Mouse (Mus musculus): Measurements from ENCODE around the gene Ddx11.

Gene Ddx11

DNA sequence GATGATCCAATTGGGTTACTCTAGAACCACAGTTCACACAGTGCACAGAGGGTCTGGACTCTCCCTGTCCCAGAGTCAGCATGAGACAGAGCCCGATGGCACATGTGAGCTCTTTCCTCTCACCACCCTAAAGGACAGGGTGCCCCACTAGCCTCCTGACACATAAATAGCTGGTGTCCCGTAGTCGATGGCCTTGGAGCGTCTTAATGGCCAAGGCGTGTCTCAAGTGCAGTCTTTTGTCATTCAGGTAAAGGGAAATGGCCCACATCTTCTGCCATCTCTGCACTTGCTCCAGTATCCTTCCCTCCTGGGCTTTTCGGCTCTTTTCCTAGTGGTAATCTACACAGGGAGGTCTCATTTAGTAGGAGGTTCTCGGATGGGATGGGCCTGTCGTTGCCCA, 67.3 kb downstream of the Ddx11 start:
- H3K4me1 ChIP-seq (replicated peaks; ENCODE audit: low read depth, low read length), result peaks cover 15% of the 10 kb centered on the region
- no peaks in the 10 kb centered on the region for H3K9me3 ChIP-seq (ENCODE audit: low read length)
- H3K27me3 ChIP-seq (ENCODE audit: insufficient read depth, low read length), result no peaks in the 10 kb centered on the region
- no peaks in the 10 kb centered on the region for H3K36me3 ChIP-seq (ENCODE audit: insufficient read depth, low read length)
- no peak overlapping the region for H3K4me3 ChIP-seq (replicated peaks; ENCODE audit: low read length)
- TF ChIP-seq NANOG (IDR thresholded peaks at IDR 0.05; ENCODE audit: borderline replicate concordance, low read length) (peak; percentile 55; the same call in 1 of the 2 replicates), CTCF (conservative IDR thresholded peaks at IDR 0.05; ENCODE audit: low read length) (no peak)

DNA sequence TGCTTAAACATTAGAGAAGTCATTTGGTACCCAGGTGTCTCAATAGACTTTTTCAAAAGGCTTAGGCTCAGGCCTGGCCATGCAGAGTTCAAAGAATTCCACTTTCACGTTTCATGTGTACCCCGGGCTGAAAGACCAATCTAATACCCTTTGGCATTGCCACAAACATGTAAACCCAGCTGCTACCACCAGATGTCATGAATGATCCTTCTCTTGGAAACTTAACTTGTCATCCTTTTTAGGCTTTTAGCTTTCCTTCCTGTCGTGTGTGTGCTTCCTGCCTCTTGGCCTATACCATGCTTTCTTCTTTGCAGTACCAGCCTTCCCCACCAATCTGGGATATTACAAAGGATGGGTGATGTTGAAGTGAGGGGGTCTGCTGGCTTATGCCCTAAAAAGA, 73.7 kb downstream of the Ddx11 start:
- H3K9me3 ChIP-seq (ENCODE audit: low read length), result no peaks in the 10 kb centered on the region
- H3K36me3 ChIP-seq (ENCODE audit: insufficient read depth, low read length), result no peaks in the 10 kb centered on the region
- H3K27me3 ChIP-seq (ENCODE audit: insufficient read depth, low read length), result no peaks in the 10 kb centered on the region; the same call in none of the 2 replicates
- no peaks in the 10 kb centered on the region for H3K4me1 ChIP-seq (replicated peaks; ENCODE audit: low read depth, low read length)
- TF ChIP-seq NANOG (IDR thresholded peaks at IDR 0.05; ENCODE audit: borderline replicate concordance, low read length) (no peak), POU5F1 (IDR thresholded peaks at IDR 0.05; ENCODE audit: borderline replicate concordance, low read length) (no peak), CTCF (conservative IDR thresholded peaks at IDR 0.05; ENCODE audit: low read length) (no peak; the same call in 1 of the 2 replicates)
- no peak overlapping the region for H3K4me3 ChIP-seq (replicated peaks; ENCODE audit: low read length)
